Mouse (Mus musculus) embryonic facial prominence, embryonic 15.5 days (tissue): ENCODE measurements at regions not wholly inside any gene's neighbourhood (a gene's known extent, or its start where the extent isn't known, plus 50 kb on each side); places are given as distances from the start of the nearest gene placed in this dataset.

Experiments
- ATAC-seq: fragments of 200-750 bp; cut with Nextera tagmentation; 2 replicates; pipeline ENCODE4 v1.8.0; 2017; ENCODE audit warnings: low read depth, moderate TSS enrichment; ENCODE audit not compliant: insufficient number of reproducible peaks, low FRiP score, low TSS enrichment
- H3K27ac ChIP-seq: fragments of 300-500 bp; sonication (generic); replicated peaks from 2 replicates; pipeline ENCODE4 v1.5.1; 2015; ENCODE audit warnings: mild to moderate bottlenecking, inconsistent platforms
- H3K27me3 ChIP-seq: fragments of 300-500 bp; sonication (generic); 2 replicates; pipeline ENCODE4 v1.6.1; 2015; ENCODE audit warnings: inconsistent platforms
- H3K36me3 ChIP-seq: fragments of 300-500 bp; sonication (generic); 2 replicates; pipeline ENCODE4 v1.6.1; 2015; ENCODE audit warnings: mild to moderate bottlenecking, inconsistent platforms
- H3K4me1 ChIP-seq: fragments of 300-500 bp; sonication (generic); 2 replicates; pipeline ENCODE4 v1.6.1; 2015; ENCODE audit warnings: inconsistent platforms
- H3K4me2 ChIP-seq: fragments of 300-500 bp; sonication (generic); replicated peaks from 2 replicates; pipeline ENCODE4 v1.6.1; 2015; ENCODE audit warnings: mild to moderate bottlenecking, inconsistent platforms
- H3K4me3 ChIP-seq: fragments of 300-500 bp; sonication (generic); replicated peaks from 2 replicates; pipeline ENCODE4 v1.5.1; 2015; ENCODE audit warnings: mild to moderate bottlenecking, inconsistent platforms
- H3K9ac ChIP-seq: fragments of 300-500 bp; sonication (generic); 2 replicates; pipeline ENCODE4 v1.6.1; 2015; ENCODE audit warnings: inconsistent platforms
- H3K9me3 ChIP-seq: fragments of 300-500 bp; sonication (generic); replicated peaks from 2 replicates; pipeline ENCODE4 v1.6.1; 2016; ENCODE audit warnings: inconsistent platforms
- WGBS: fragments of 180-500 bp; shearing (Covaris S2); methylation state at CpG from one replicate; pipeline ENCODE4 v1.1.7; 2015; 5-methylcytosine and 5-hydroxymethylcytosine counted together

DNA sequence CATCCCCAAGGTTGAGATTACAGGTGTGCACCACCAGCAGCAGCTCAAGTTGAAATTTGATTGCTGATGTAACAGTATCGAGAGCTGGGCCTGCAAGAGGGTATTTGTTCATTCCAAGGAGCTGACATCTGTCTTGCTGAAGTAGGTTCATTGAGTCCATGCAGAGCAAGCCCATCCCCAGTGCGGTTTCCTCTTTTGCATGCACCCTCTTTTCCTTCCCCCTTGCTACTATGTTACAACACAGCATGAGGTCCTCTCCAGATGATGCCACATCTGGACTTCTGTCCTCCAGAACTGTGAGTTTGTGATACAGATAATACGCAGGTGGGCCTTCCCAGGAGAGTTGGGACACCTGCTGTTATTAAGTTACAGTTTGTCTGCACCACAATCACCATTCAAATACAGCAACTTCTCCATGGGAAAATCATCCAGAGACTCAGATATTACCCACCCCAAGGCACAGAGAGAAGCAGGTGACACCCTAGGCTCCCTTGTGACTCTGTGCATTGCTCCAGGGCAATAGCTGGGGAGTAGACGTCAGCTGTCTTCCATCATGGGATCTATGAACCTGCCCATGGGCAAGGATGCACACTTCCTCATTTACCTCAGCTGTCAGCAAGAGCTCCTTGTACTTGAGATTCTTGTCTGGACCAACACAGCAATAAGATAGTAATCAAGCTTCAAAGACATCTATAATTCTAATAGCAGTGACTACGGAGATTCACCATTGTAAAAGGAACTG, 137.8 kb downstream of the Ets2 start:
- ATAC-seq, result no peak
- Histone ChIP-seq H3K4me3 (no peak overlapping the region), H3K27me3 (no peaks in the 10 kb centered on the region), H3K4me2 (no peak overlapping the region), H3K4me1 (peaks cover 14% of the 10 kb centered on the region), H3K9ac (no peak overlapping the region), H3K27ac (no peak overlapping the region), H3K9me3 (no peaks in the 10 kb centered on the region), H3K36me3 (no peaks in the 10 kb centered on the region)
- 62% methylated on average over 5 of the region's 5 CpGs for WGBS

DNA sequence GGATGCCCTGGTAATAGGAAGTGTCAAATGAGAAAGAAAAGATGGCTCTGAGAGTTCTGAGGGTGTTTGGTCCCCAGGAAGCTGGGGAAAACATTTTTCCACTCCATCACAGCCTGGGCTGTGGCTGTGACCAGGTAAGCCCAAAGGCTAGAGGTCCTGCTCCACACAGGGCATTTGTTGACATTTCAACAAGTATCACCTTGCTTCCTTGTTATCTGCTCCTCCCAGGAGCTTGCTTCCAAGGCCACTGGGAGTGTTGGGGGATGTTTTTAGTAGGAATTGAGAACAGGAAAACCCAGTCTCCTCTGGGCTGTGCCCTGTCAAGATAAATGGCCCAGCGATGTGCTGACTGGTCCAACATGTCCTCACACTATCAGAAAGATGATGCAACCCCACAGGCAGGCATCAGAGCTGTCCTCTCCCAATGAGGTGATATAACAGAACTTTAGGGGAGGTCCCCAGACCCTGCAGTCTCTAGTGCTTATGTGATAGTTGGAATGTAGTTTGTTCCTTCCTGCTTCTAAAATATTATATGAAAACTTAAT, 137.1 kb downstream of the Ets2 start:
- H3K4me1 ChIP-seq, result peaks cover 18% of the 10 kb centered on the region
- no peak overlapping the region for H3K4me3 ChIP-seq
- H3K4me2 ChIP-seq, result no peak overlapping the region
- no peak for ATAC-seq
- H3K9ac ChIP-seq, result no peak overlapping the region
- 72% methylated on average over 1 of the region's 1 CpGs for WGBS
- no peaks in the 10 kb centered on the region for H3K36me3 ChIP-seq
- no peaks in the 10 kb centered on the region for H3K9me3 ChIP-seq
- H3K27me3 ChIP-seq, result no peaks in the 10 kb centered on the region
- H3K27ac ChIP-seq, result no peak overlapping the region

DNA sequence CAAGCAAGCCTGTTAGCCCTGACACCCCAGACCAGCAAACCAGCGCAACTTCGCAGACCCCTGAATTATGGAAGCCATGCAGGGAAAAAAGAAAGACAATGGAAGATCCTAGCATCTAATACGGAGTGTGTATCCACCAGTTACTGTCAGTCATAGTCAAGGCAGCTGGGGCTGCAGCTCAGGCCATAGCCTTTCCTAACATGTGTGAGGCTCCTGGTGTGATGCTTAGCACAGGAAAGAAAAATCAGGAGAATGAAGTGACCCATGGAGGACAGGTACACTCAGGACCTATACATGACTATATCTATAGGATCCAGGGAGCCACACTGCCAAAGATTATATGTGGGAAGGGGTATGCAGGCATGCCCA, 136.6 kb downstream of the Ets2 start:
- H3K9me3 ChIP-seq, result no peaks in the 10 kb centered on the region
- peaks cover 19% of the 10 kb centered on the region for H3K4me1 ChIP-seq
- WGBS, result 92% methylated on average over 3 of the region's 3 CpGs
- H3K27me3 ChIP-seq, result no peaks in the 10 kb centered on the region
- ATAC-seq, result no peak
- H3K9ac ChIP-seq, result no peak overlapping the region
- H3K27ac ChIP-seq, result no peak overlapping the region
- no peaks in the 10 kb centered on the region for H3K36me3 ChIP-seq
- no peak overlapping the region for H3K4me2 ChIP-seq
- no peak overlapping the region for H3K4me3 ChIP-seq

DNA sequence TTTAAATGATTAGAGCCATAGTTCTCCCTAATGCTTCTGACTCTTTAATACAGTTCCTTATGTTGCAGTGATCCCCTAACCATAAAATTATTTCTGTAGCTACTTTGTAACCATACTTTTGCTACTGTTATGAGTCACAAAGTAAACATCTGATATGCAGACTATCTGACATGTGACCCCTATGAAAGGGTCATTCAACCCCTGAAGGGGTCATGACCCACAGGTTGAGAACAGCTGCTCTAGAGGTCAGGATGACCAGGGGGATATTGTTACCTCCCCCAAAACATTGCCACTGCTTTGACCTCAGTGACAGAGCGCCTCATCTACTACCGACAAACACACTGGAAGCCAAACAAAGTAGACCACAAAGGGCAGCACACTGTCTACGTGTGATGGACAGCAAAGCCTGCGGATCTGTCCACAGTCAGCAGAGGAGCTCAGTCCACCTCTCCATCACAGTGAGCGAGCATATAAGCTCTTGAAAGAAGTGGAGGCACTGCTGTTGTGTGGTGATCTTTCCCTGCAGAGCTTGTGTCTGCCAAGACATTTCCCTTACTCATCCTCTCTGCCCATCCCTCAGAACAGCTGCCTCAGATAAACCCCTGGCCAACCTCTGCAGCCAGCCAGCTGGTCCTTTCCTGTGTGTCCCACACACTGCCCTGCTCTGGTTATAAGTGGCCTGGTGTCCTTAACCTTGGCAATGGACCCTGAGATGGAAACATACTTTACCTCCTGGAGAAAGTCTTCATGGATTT, 136.0 kb downstream of the Ets2 start:
- Histone ChIP-seq H3K4me2 (no peak overlapping the region), H3K4me3 (no peak overlapping the region), H3K27me3 (no peaks in the 10 kb centered on the region), H3K9ac (no peak overlapping the region), H3K36me3 (no peaks in the 10 kb centered on the region), H3K27ac (no peak overlapping the region), H3K4me1 (peaks cover 24% of the 10 kb centered on the region), H3K9me3 (no peaks in the 10 kb centered on the region)
- 55% methylated on average over 5 of the region's 5 CpGs for WGBS
- no peak for ATAC-seq

DNA sequence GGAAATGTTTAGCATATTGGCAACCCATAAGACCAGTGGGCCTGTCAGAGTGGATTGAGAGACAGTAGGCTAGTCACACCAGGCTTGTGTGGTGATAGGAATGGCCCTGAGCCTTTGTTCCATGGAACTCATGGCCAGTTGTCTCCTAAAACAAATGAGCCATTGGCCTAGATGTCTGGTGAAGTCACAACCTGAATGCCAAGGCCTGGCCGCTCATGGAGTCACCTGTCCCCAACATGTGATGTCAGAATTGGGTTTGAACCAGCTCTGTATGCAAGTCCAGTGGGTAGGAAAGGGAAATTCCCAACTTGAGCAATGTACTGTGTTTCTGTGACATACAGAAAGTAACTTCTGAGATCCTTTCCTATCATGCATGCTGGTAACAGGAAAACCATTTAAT, 134.1 kb downstream of the Ets2 start:
- no peak overlapping the region for H3K27ac ChIP-seq
- no peaks in the 10 kb centered on the region for H3K27me3 ChIP-seq
- ATAC-seq, result no peak
- H3K36me3 ChIP-seq, result no peaks in the 10 kb centered on the region
- peaks cover 40% of the 10 kb centered on the region for H3K4me1 ChIP-seq
- WGBS, result 91% methylated on average over 1 of the region's 1 CpGs
- H3K9ac ChIP-seq, result no peak overlapping the region
- H3K4me2 ChIP-seq, result no peak overlapping the region
- no peak overlapping the region for H3K4me3 ChIP-seq
- no peaks in the 10 kb centered on the region for H3K9me3 ChIP-seq

DNA sequence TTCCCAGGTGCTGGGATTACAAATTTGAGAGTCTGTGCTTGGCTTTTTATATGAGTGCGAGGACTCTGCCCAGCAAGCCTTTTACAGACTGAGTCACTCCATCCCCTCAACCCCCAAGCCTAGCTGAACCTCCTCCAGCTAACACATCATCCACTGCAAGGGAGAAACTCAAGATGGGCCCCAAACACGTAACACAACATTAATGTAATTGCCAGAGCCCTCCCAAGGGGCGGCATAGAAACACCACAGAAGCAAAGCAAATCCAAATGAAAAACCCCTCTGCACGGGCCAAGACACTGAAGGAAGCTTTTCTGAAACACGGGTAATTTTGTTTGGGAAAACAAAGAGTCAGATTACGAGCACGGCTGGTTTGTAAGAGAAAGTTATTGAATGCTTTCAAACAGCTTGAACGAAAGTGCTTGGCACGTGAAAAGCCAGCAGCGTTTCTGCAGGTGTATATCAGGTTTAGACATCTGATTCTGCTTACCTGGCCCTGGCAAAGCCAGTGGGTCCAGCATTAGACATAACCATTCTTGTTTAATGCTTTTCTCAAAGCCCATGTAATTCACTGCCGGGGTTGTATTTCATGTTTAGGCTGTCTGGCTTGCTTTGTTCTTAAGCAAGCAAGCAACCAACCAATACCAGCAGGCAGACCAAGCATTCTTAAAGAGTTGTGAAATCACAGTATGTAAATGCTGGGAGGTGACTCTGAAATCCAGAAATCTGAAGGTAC, 132.8 kb downstream of the Ets2 start:
- no peak overlapping the region for H3K4me3 ChIP-seq
- H3K27me3 ChIP-seq, result no peaks in the 10 kb centered on the region
- WGBS, result 11% methylated on average over 11 of the region's 11 CpGs
- no peak overlapping the region for H3K9ac ChIP-seq
- no peaks in the 10 kb centered on the region for H3K9me3 ChIP-seq
- H3K36me3 ChIP-seq, result no peaks in the 10 kb centered on the region
- H3K4me1 ChIP-seq, result peaks cover 40% of the 10 kb centered on the region
- peak; percentile 71 for ATAC-seq
- no peak overlapping the region for H3K4me2 ChIP-seq
- H3K27ac ChIP-seq, result peak overlapping the region; percentile 79

DNA sequence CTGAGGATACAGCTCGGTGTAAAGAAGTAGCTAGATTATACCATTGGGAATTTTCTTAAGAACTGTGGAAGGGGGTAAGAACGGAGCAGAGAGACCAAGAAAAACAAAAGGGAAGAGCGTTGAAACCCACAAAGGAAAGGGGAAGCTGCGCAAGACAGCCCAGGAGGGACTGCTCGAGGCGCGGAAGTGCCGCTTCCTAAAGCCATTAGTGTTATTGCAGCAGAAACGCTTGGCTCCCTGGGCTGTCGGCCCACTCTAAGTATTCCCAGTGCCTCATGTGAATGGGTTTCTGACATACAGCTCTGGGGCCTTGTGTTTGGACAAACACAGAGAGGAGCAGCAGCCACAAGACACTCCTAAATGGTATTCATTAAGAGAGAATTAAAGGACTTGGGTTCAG, 131.6 kb downstream of the Ets2 start:
- Histone ChIP-seq H3K4me2 (no peak overlapping the region), H3K4me3 (no peak overlapping the region), H3K27me3 (no peaks in the 10 kb centered on the region), H3K36me3 (no peaks in the 10 kb centered on the region), H3K9me3 (no peaks in the 10 kb centered on the region), H3K4me1 (peaks cover 40% of the 10 kb centered on the region), H3K9ac (no peak overlapping the region), H3K27ac (peak overlapping the region; percentile 79; the same call in 1 of the 2 replicates)
- 60% methylated on average over 10 of the region's 10 CpGs for whole genome bisulfite sequencing
- ATAC-seq, result no peak

DNA sequence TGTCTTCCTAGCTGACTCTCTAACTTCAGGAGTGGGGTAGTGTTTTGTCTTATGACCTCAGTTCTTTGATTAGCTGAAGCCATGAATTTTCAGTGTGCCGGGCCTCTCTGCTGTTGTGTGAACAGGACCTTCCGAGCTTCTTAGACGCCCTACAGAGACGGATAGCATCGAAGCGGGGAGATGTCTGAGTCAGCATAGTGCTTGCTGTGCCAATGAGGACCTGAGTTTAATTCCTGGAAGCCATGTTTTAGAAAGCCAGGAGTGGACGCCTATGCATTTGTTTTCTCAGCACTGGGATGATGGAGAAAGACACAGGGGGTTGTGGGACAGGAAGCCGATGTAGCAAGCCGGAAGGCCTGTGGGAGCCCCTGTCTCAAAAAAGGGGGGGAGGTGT, 130.5 kb downstream of the Ets2 start:
- Histone ChIP-seq H3K4me2 (no peak overlapping the region), H3K4me3 (no peak overlapping the region), H3K36me3 (no peaks in the 10 kb centered on the region), H3K27ac (peak overlapping the region; percentile 55; the same call in 1 of the 2 replicates), H3K4me1 (peaks cover 40% of the 10 kb centered on the region), H3K27me3 (no peaks in the 10 kb centered on the region), H3K9me3 (no peaks in the 10 kb centered on the region), H3K9ac (no peak overlapping the region)
- ATAC-seq, result no peak
- 61% methylated on average over 9 of the region's 9 CpGs for WGBS

DNA sequence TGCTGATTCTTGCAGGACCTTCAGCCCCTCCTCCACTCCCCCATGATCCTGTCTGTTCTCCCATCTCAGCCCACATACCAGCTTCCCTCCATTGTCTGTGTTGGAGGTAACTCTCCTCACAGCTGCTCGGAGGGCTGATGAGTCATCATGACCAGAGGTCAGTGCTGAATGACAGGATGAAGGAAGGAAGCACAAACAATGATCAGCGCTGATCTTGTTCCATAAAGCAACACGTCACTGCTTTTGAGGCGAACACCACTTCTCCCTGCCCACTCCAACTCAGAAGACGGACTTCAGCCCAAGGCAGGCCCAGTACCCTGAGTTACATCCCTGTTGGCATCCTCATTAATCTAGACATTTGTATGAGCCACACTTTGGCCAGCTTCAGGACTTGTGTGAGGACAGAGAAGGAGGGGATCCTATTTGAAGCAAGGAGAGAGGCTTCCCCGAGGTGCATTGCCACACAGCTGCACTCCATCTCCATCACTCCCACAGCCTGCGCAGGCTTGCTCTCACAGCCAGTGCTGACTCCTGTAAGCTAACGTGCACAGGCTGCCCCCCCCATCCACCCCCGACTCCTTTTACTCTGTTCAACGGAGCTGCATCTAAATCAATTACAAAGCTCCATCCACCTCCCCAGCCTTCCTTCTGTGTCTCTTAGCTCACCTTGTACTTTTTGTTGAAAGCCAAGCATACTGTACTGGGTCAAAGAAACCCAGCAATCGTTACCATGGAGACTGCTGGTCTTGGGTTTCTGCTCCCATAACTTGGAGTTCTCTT, 129.9 kb downstream of the Ets2 start:
- Histone ChIP-seq H3K27ac (peak overlapping the region; percentile 55), H3K9ac (no peak overlapping the region), H3K4me3 (no peak overlapping the region), H3K9me3 (no peaks in the 10 kb centered on the region), H3K4me1 (peaks cover 40% of the 10 kb centered on the region), H3K36me3 (no peaks in the 10 kb centered on the region), H3K4me2 (no peak overlapping the region), H3K27me3 (no peaks in the 10 kb centered on the region)
- ATAC-seq, result no peak
- WGBS, result 44% methylated on average over 11 of the region's 11 CpGs

DNA sequence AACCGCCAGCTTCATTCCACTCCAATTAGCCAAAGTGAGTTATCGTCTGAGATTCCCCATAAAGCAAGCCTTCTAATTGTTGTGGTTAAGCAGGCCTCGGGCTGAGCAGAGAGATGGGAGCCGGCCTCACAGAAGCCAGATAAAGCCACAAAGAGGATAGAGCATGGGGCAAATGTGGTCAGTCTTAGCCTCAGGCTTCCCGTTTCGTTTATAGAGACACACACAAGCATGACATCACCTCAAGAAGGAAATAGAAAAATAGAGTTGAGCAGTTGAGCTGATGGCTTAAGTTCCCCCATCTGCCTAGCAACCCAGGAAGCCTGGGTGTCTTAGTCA, 125.5 kb downstream of the Ets2 start:
- no peaks in the 10 kb centered on the region for H3K36me3 ChIP-seq
- no peak overlapping the region for H3K4me2 ChIP-seq
- ATAC-seq, result no peak
- H3K4me1 ChIP-seq, result peaks cover 31% of the 10 kb centered on the region
- no peaks in the 10 kb centered on the region for H3K9me3 ChIP-seq
- H3K27me3 ChIP-seq, result peaks cover 4% of the 10 kb centered on the region; the same call in 1 of the 2 replicates
- no peak overlapping the region for H3K9ac ChIP-seq
- WGBS, result 41% methylated on average over 6 of the region's 6 CpGs
- H3K4me3 ChIP-seq, result no peak overlapping the region
- H3K27ac ChIP-seq, result no peak overlapping the region
